Mouse (Mus musculus) thymus, postnatal 14 days (tissue): ENCODE results near the gene Wwc1.

ENCODE experiments used
- DNase-seq: peaks from one replicate; pipeline ENCODE4 v3.0.0; 2021

The Wwc1 gene

GRCm38 (mm10) chr11:35932121-35932885 lies 48.0 kb downstream of the Wwc1 start:
- no peak for DNase-seq

DNA sequence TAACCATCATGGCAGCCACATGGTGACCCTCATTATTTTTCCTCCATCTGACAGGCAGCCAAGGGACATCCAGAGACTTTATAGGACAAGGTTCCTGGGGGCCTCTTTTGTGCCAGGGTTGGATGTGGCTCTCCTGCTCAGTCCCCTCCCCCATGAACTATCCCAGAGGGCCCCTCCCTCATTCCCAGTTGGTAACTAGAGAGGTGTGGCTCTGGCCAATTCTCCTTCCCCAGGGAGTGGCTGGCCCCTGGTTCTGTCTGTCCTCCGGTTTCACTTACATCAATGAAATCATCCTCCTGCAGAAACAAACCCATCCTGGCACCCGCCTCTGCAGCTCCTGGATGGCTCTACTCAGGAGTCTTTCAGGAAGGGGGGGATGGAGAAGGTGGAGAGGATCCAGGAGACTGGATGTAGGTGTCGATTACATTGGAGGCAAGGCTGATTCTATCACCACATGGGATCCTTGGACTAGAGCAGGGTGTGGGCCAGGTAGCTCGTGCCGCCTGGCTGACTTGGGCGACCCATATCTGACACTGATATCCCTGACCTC lies 49.7 kb downstream of the Wwc1 start:
- DNase-seq, result no peak

GRCm38 (mm10) chr11:35928453-35928852 lies 51.9 kb downstream of the Wwc1 start:
- DNase-seq, result no peak

GRCm38 (mm10) chr11:35927309-35927708 lies 53.0 kb downstream of the Wwc1 start:
- no peak for DNase-seq

GRCm38 (mm10) chr11:35925592-35925991 lies 54.7 kb downstream of the Wwc1 start:
- DNase-seq, result no peak

DNA sequence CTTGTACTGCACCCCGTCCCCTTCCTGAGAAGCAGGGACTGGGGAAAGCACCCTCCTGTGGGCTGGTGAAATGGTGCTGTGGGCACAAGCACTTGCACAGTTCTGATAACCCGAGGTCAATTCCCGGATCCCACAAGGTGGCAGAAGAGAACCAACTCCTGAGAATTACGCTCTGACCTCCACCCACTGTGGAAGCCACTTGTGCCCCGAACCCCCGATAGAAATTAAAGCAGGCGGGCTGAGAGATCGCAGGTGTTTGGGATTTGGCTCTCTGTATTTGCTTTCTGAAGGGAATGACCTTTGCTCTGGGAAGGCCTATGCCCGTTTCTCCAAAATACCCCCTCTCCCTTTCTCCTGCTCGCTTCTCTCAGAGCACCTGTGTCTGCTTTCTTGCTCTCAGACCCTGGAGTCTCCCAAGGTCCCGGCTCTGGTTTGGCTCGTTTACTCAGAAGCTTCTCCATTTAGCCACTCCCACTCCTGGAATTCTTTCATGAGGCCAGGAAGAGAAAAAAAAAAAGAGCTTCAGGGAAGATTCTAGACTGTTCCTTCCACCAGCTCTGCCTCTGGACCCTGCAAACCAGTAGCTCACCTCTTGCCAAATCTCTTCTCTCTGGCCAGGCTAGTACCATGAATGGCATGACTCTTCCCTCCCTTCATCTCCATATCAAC lies 58.0 kb downstream of the Wwc1 start:
- DNase-seq, result no peak

DNA sequence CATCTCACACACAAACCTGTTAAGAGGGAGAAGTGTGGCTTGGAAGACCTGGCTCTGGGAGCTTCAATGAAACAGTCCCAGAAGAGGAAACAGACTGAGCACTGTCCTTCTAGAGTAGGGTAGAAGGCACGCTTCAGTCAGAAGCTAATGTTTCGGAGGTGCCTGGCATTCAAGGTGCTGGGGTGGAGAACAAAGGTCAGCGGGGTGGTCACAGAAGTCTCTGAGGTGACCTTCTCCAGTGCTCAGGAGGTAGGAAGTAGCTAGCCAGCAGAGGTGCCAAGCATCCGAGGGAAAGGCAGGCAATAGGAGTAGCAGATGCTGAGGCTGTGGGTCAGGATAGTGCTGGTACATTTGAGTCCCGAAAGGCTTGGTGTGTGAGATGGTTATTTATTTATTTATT lies 59.6 kb downstream of the Wwc1 start:
- DNase-seq, result no peak

- DNase-seq, result no peak
These were observed 60.3 kb downstream of the Wwc1 start for GRCm38 (mm10) chr11:35919856-35920503.

GRCm38 (mm10) chr11:35919383-35919782 lies 60.9 kb downstream of the Wwc1 start:
- DNase-seq, result no peak

DNA sequence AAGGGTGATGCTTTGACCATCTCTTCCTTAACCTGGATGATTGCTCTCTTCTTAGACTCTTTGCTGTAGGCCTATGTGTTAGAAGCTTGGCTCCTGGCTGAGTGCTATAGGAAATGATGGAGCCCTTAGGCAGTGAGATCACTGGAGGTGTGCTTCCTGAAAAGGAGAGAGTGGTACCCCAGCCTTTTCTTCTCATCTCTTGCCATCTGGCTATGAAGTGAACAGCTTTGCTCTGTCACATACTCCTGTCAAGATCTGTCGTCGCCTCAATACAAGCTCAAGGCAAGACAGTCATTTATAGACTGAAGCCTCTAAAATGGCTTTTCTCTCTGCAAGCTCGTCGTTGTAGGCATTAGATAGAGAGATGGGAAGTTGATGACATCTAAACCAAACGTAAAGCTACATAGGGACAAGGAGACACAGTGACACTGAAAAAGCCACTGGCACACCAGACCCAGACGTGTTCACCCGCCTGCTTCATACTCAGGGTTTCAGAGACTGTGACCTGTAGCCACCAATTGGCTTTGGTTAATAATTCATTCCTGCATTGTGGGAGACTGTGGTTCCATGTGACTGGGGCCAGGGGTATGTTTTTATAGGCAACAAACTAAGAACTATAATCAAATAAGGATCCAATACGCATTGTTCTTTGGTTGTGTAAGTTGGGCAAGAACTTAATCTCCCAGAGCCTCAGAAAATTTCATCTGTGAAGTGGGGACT lies 63.7 kb downstream of the Wwc1 start:
- DNase-seq, result no peak

- no peak for DNase-seq
These were observed 64.8 kb downstream of the Wwc1 start for GRCm38 (mm10) chr11:35915546-35915945.

GRCm38 (mm10) chr11:35913418-35914044 lies 66.8 kb downstream of the Wwc1 start:
- no peak for DNase-seq

- DNase-seq, result no peak
These were observed 75.3 kb downstream of the Wwc1 start for GRCm38 (mm10) chr11:35904955-35905550.

DNA sequence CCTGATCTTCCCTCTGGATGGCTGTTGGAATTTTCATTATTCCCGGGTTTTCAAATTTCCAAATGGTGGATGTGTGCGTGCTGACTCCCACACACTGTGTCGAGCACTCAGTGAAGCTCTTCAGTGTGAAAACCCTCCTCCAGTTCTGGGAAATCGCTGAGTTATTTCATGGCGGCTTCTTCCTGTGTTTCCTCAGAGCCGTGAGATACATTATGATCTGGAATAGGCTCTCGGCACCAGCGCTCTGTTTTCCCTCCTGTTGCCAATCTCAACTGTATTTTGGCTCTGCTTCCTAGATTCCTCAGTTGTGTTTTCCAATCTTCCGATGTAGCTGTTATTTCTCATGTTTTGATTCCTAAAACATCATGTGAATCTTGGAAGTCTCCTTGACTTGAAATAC lies 77.2 kb downstream of the Wwc1 start:
- DNase-seq, result no peak

GRCm38 (mm10) chr11:35899946-35900345 lies 80.4 kb downstream of the Wwc1 start:
- no peak for DNase-seq

DNA sequence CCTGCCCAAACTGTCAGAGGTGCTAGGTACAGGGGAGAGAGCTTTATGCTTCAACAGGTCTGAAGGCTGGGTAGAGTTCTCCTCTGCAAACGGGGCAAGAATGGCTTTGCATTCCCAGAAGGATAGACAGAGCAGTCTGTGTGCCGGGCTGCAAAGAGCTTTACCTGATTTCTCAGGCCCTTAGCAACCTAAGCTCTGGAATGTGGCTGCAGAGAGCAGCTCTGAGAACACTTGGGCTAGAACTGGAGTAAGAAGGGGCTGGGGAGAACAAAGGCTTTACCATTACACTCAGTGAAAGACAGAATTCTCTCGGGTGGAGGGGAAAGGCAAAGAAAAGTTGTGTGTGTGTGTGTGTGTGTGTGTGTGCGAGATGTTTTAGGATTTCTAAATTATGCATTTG lies 86.9 kb downstream of the Wwc1 start:
- DNase-seq, result no peak

- DNase-seq, result no peak
These were observed 87.3 kb downstream of the Wwc1 start for GRCm38 (mm10) chr11:35893018-35893421.

- DNase-seq, result no peak
These were observed 88.0 kb downstream of the Wwc1 start for GRCm38 (mm10) chr11:35892293-35892692.

- DNase-seq, result no peak
These were observed 91.5 kb downstream of the Wwc1 start for GRCm38 (mm10) chr11:35888790-35889189.

- DNase-seq, result no peak
These were observed 97.5 kb downstream of the Wwc1 start for GRCm38 (mm10) chr11:35882777-35883176.

DNA sequence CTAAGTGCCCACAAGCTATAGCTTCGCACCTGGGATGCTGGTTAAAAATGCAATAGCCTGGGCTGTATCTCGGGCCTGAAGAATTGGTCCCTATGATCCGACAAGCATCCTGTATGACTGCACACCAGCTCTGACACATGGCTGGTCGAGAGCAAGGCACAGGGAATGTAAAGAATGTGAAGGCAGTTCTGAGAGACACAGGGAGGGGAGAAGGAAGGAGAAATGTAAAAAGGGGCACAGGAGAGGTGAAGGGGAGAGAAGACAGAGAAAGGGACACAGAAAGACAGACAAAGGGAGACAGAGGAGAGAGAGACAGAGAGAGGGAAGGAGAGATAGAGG lies 101.8 kb downstream of the Wwc1 start:
- DNase-seq, result no peak
